Mouse (Mus musculus): ENCODE measurements around the gene Tmem151a.

Tmem151a gene

DNA sequence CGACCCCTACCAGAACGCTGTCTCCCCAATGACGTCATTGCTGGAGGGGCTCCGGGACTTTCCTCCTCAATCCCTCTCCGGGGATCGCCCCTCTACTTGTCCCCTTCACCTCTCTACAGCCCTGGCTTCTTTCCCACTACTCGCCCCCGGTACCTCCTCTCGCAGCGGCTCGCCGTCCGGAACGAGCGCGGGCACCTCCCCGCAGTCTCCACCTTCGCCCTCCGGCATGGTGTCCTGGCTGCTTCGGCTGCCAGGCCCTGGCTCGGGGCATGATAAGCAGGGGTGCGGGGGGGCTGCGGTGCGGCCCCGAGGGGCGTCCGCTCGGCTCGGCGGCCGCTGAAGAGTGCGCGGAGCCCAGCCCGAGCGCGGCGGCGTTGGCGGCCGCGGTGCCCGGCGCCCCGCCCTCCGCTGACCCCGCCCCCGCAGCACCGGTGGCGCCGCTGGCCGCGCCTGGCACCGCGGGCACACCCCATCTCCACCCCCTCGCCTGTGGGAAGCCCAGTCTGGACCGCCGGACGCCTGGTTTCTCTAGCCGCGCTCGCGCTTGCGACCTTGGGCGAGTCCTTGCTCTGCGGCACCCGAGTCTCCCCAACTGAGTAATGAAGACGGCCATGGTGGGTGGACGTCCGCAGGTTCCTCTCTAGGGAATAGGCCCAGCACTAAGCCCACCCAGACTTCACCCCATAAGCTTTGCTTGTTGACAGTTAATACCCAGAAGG is at the start of gene Tmem151a:
TSS of gene Tmem151a (minus strand) at position 387 of the 719 bp plus-strand sequence.
- DNase-seq (ENCODE audit: low read depth, low spot score) = no peak

GRCm38 (mm10) chr19:5131237-5131636 is 45.9 kb upstream of the Tmem151a start:
- DNase-seq (ENCODE audit: low read depth, low spot score) = no peak

GRCm38 (mm10) chr19:5129770-5130169 is 44.4 kb upstream of the Tmem151a start:
- no peak for DNase-seq (ENCODE audit: low read depth, low spot score)

DNA sequence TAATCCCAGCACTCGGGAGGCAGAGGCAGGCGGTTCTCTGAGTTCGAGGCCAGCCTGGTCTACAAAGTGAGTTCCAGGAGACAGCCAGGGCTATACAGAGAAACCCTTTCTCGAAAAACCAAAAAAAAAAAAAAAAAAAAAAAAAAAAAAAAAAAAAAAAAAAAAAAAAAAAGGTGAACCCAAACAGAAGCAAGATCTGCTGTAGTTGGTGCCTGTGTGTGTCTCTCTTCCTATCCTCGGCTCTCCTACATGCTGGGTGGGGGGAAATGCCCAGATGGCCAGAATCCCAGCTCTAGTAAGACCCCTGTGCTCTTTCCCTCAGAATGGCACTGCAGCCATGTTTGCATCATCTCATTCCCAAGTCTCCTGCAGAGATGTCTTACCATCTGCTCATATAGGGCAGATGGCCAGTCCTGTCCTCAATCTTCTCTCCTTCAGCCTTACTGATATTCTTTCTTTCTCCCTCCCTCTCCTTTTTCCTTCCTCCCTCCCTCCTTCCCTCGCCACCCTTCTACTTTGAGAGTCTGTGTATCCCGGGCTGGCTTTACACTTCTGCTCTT is 38.8 kb upstream of the Tmem151a start:
- no peak for DNase-seq (ENCODE audit: low read depth, low spot score)

DNA sequence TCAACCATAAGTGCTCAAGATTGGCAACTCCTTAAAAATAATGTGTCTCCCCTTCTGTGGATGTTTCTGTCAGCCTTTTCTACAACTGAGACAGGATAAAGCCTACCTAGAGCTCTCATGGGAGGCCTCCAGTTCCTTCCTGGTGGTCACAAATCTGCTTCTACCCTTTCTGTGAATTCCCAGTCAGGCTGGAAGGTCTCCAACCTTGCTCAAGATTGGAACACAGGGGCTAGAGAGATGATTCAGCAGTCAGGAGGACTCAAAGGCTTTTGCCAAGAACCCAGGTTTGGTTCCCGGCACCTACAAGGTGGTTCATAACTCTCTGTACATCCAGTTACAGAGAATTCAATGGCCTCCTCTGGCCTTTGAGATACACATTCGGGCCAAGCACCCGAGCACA is 37.9 kb upstream of the Tmem151a start:
- DNase-seq (ENCODE audit: low read depth, low spot score) = no peak

DNA sequence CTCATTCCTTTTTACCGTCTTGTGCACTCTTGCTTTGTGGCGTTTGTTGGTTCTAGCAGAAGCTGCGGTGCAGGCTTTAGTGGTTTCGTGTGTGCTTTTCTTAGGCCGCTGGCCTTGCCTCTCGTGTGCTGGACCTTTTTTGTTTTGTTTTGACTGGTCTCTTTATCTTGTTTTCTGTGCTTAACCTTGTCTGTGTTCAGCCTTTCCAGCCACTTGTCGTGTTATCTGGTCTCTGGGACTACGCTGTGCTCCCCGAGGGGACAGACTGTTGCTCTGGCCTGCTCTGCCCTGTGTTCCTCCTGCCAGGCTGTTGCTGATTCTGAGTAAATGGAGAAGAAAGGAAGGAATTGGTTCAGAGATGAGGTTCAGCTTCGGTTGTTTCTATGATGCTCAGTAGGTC is 37.2 kb upstream of the Tmem151a start:
- DNase-seq (ENCODE audit: low read depth, low spot score) = no peak

- DNase-seq (ENCODE audit: low read depth, low spot score) = no peak
Measured at GRCm38 (mm10) chr19:5118384-5118698, 33.0 kb upstream of the Tmem151a start, which contains the start of gene Klc2. Klc2 (minus strand) TSS chr19:5118560.

- peak; percentile 81 for DNase-seq (ENCODE audit: low read depth, low spot score)
Measured at GRCm38 (mm10) chr19:5117494-5118383, 32.4 kb upstream of the Tmem151a start.

DNA sequence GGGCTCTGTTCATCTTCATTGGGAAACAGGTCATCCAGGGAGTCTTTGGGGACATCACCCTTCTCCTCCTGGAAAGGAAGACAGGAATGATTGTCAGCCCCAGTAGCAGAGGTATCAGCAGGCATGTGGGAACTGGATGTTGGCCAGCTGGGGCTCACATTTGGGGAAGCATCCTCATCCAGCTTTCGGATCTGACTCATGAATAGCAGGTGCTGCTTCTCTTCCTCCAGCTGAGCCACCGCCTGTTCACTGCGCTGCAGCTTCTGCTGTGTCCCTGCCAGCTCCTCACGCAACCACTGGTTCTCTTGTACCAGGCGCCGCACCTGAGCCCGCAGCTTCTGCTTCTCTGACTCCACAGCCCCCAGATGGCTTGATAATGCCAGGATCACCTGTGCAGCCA is 28.5 kb upstream of the Tmem151a start:
- DNase-seq (ENCODE audit: low read depth, low spot score) = no peak

- no peak for DNase-seq (ENCODE audit: low read depth, low spot score)
Measured at GRCm38 (mm10) chr19:5109659-5110453, 24.5 kb upstream of the Tmem151a start.

- no peak for DNase-seq (ENCODE audit: low read depth, low spot score)
Measured at GRCm38 (mm10) chr19:5108702-5109101, 23.4 kb upstream of the Tmem151a start.

GRCm38 (mm10) chr19:5108271-5108575 is 22.9 kb upstream of the Tmem151a start:
- DNase-seq (ENCODE audit: low read depth, low spot score) = no peak

DNA sequence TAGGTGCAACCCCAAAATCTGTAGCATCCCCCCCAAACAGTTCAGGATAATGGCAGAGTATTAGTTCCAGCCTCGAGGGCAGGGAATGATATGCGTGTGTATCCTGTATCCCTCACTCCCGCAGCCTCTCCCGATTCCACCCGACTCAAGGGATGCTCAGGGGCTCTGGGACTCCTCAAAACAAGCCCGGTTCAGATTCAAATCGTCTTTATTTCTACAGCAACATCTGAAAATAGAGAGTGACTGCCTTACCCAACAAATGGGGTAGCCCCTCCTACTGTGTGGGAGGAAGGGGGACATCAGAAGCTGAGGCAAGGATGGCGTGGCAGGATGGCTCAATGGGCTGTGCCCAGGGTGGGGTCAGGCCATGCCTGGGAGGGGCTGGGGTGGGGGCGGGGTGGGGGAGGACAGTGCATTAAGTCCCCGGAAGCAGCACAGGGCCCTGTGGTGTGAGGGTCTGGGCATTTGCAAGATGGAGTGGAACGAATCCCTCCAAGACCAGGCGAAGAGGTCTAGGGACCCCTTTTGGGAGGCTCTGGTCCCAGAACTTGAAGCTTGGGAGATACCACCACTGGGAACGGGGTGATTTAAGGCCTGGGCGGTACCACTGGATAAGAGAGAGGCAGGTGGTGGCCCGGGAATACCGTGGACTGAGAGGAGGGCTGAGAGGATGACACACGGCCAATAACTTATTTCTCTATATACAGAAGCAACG is 22.4 kb upstream of the Tmem151a start:
- no peak for DNase-seq (ENCODE audit: low read depth, low spot score)

DNA sequence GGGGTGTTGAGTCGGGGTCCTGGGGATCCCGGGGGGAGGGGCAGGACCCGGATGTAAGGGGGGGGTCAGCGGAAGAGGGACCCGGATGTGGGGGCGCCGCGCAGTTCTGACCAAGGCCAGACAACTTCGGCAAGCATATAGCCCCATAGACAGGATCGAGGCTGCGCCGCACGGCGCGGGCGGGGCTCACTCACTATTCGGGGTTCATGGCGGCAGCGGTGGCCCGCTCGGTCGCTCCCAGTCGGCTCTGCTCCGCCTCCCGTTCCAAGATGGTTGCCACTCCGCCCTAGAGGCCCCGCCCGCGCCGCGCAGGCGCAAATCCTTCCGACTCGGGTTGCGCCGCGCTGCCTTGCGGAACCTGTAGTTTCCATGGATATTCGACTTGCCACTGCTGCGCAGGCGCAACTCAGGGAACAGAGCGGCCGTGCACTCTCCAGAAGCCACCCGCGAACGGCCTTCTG is 21.4 kb upstream of the Tmem151a start, which contains the start of gene Rab1b:
TSS of gene Rab1b (minus strand) at position 342 of the 461 bp plus-strand sequence.
- DNase-seq (ENCODE audit: low read depth, low spot score) = peak; percentile 99

GRCm38 (mm10) chr19:5106074-5106473 is 20.7 kb upstream of the Tmem151a start:
- DNase-seq (ENCODE audit: low read depth, low spot score) = no peak

GRCm38 (mm10) chr19:5098363-5099143 is 13.2 kb upstream of the Tmem151a start, which contains the start of gene Cnih2:
Cnih2 (minus strand) TSS chr19:5098521.
- no peak for DNase-seq (ENCODE audit: low read depth, low spot score)

DNA sequence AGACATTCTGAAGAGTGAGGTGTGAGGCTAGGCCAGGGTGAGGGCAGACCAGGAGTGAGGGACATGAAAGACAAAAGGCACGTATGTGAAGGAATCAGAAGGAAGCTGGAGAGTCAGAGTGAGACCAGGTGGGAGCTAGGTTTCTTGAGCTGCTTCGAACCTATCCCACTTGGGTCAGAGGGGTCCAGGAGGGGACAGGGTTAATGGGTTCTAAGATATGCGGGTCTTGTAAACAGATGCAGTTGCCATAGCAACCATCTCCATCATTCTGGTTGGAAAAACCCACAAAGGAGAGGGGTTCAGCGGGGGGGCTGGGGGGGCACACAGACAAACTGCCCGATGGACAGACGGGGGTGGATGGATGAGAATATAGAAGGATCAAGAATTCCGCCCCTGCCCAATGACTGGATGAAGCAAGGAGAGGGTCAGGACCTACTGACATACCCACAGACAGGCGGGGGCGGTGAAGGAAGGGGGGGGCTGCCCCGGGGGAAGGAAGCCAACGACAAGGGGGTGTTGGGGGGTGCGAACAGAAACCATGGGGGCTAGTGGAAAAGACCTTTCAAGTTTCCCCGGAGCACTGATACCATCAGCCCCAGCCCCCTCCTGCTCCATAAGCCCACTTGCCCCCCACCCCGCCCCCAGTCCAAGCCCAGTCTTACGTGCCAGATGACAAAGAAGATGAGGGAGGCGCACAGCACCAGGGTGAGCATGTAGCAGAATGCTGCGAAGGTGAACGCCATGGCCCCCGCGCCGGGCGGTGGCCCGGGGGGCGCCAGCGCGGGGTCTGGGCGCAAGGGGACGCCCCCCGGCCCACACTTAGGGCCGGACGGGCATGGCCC is 12.4 kb upstream of the Tmem151a start:
- no peak for DNase-seq (ENCODE audit: low read depth, low spot score)

GRCm38 (mm10) chr19:5095887-5096474 is 10.7 kb upstream of the Tmem151a start:
- no peak for DNase-seq (ENCODE audit: low read depth, low spot score)
